Mouse (Mus musculus) limb, embryonic 10.5 days (tissue): Measurements from ENCODE around the gene Junb. TPM values are rescaled to one million over a fixed set of nuclear protein-coding genes. Genes with fewer than 3 reads are reported as not detected.

ENCODE experiments used
- DNase-seq: peaks from one replicate; pipeline ENCODE4 v3.0.0-alpha.2; 2017; ENCODE audit warnings: low spot score
- H3K27ac ChIP-seq: fragments of 300-500 bp; sonication (generic); 2 replicates; pipeline ENCODE4 v1.5.1; 2016; ENCODE audit warnings: mild to moderate bottlenecking
- H3K27me3 ChIP-seq: fragments of 300-500 bp; sonication (generic); 2 replicates; pipeline ENCODE4 v1.6.1; 2016; ENCODE audit warnings: low read depth, mild to moderate bottlenecking; ENCODE audit not compliant: poor library complexity, severe bottlenecking
- H3K36me3 ChIP-seq: fragments of 300-500 bp; sonication (generic); 2 replicates; pipeline ENCODE4 v1.6.1; 2016; ENCODE audit warnings: mild to moderate bottlenecking, moderate library complexity
- H3K4me1 ChIP-seq: fragments of 300-500 bp; sonication (generic); 2 replicates; pipeline ENCODE4 v1.6.1; 2016
- H3K4me3 ChIP-seq: fragments of 300-500 bp; sonication (generic); 2 replicates; pipeline ENCODE4 v1.5.1; 2016; ENCODE audit warnings: mild to moderate bottlenecking, moderate library complexity
- H3K9me3 ChIP-seq: fragments of 300-500 bp; sonication (generic); replicated peaks from 2 replicates; pipeline ENCODE4 v1.6.1; 2016; ENCODE audit warnings: mild to moderate bottlenecking
- WGBS: fragments of 180-500 bp; shearing (Covaris S2); methylation state at CpG from one replicate; pipeline ENCODE4 v1.1.7; 2016; 5-methylcytosine and 5-hydroxymethylcytosine counted together
- polyA plus RNA-seq: library from polyadenylated mRNA; unstranded; fragments of >200 nt; fragmentation: Nextera tagmentation; extraction: Ambion mirVana; gene quantifications from 2 replicates; pipeline ENCODE4 v1.2.1, GENCODE M21; 2016

The Junb gene
- polyA plus RNA-seq, 1 experiment from 2014 or later: 9.9 TPM

- no peaks in the 10 kb centered on the region for H3K36me3 ChIP-seq
- no peaks in the 10 kb centered on the region for H3K9me3 ChIP-seq
- peak overlapping the region; percentile 89 for H3K27ac ChIP-seq
- under 1% methylated on average over 23 of the region's 23 CpGs for WGBS
- peak overlapping the region; percentile 66 for H3K4me3 ChIP-seq
- H3K4me1 ChIP-seq: peaks cover 67% of the 10 kb centered on the region
- peaks cover 28% of the 10 kb centered on the region for H3K27me3 ChIP-seq
- DNase-seq: no peak
Observed at GRCm38 (mm10) chr8:84985049-84985683, 6.6 kb upstream of the Junb start.

GRCm38 (mm10) chr8:84984294-84985048 is 6.0 kb upstream of the Junb start:
- peak; percentile 42 for DNase-seq
- Histone ChIP-seq H3K9me3 (no peaks in the 10 kb centered on the region), H3K27ac (peak overlapping the region; percentile 89), H3K27me3 (peaks cover 30% of the 10 kb centered on the region), H3K4me1 (peaks cover 67% of the 10 kb centered on the region), H3K36me3 (no peaks in the 10 kb centered on the region), H3K4me3 (peak overlapping the region; percentile 66)
- WGBS: 6% methylated on average over 16 of the region's 16 CpGs

GRCm38 (mm10) chr8:84982499-84983011 is 4.0 kb upstream of the Junb start:
- Histone ChIP-seq H3K27me3 (peaks cover 37% of the 10 kb centered on the region), H3K27ac (peak overlapping the region; percentile 56), H3K9me3 (no peaks in the 10 kb centered on the region), H3K4me3 (no peak overlapping the region), H3K4me1 (peaks cover 80% of the 10 kb centered on the region), H3K36me3 (no peaks in the 10 kb centered on the region)
- no peak for DNase-seq
- WGBS: 76% methylated on average over 3 of the region's 3 CpGs

GRCm38 (mm10) chr8:84981644-84982498 is 3.4 kb upstream of the Junb start:
- peak overlapping the region; percentile 56 for H3K27ac ChIP-seq
- peaks cover 37% of the 10 kb centered on the region for H3K27me3 ChIP-seq
- DNase-seq: no peak
- H3K4me3 ChIP-seq: no peak overlapping the region
- H3K4me1 ChIP-seq: peaks cover 86% of the 10 kb centered on the region
- H3K9me3 ChIP-seq: no peaks in the 10 kb centered on the region
- no peaks in the 10 kb centered on the region for H3K36me3 ChIP-seq
- 80% methylated on average over 15 of the region's 15 CpGs for WGBS

- Histone ChIP-seq H3K4me1 (peaks cover 89% of the 10 kb centered on the region), H3K4me3 (peak overlapping the region; percentile 63; the same call in 1 of the 2 replicates), H3K27me3 (peaks cover 33% of the 10 kb centered on the region), H3K36me3 (no peaks in the 10 kb centered on the region), H3K9me3 (no peaks in the 10 kb centered on the region), H3K27ac (peak overlapping the region; percentile 86)
- no peak for DNase-seq
- WGBS: 36% methylated on average over 11 of the region's 11 CpGs
Observed at GRCm38 (mm10) chr8:84980622-84981358, 2.3 kb upstream of the Junb start.

- WGBS: 5% methylated on average over 37 of the region's 42 CpGs
- peak; percentile 92 for DNase-seq
- Histone ChIP-seq H3K27me3 (peaks cover 33% of the 10 kb centered on the region), H3K4me3 (peak overlapping the region; percentile 63), H3K36me3 (peaks cover 3% of the 10 kb centered on the region), H3K9me3 (no peaks in the 10 kb centered on the region), H3K27ac (peak overlapping the region; percentile 86), H3K4me1 (peaks cover 86% of the 10 kb centered on the region)
Observed at GRCm38 (mm10) chr8:84979599-84980421, 1.3 kb upstream of the Junb start.

GRCm38 (mm10) chr8:84977435-84978247 is 877 bp downstream of the Junb start:
- DNase-seq: peak; percentile 75
- H3K27me3 ChIP-seq: peaks cover 33% of the 10 kb centered on the region
- H3K9me3 ChIP-seq: no peaks in the 10 kb centered on the region
- under 1% methylated on average over 70 of the region's 70 CpGs for WGBS
- peaks cover 76% of the 10 kb centered on the region for H3K4me1 ChIP-seq
- peaks cover 25% of the 10 kb centered on the region for H3K36me3 ChIP-seq
- H3K4me3 ChIP-seq: peak overlapping the region; percentile 63
- H3K27ac ChIP-seq: peak overlapping the region; percentile 85

- Histone ChIP-seq H3K9me3 (no peaks in the 10 kb centered on the region), H3K4me3 (peak overlapping the region; percentile 63), H3K27ac (peak overlapping the region; percentile 85), H3K4me1 (peaks cover 71% of the 10 kb centered on the region), H3K36me3 (peaks cover 33% of the 10 kb centered on the region), H3K27me3 (peaks cover 33% of the 10 kb centered on the region)
- 3% methylated on average over 25 of the region's 25 CpGs for WGBS
- DNase-seq: no peak
Observed at GRCm38 (mm10) chr8:84976763-84977434, 1.6 kb downstream of the Junb start.

- Histone ChIP-seq H3K27me3 (peaks cover 33% of the 10 kb centered on the region), H3K9me3 (no peaks in the 10 kb centered on the region), H3K4me1 (peaks cover 67% of the 10 kb centered on the region), H3K4me3 (peak overlapping the region; percentile 63), H3K36me3 (peaks cover 40% of the 10 kb centered on the region), H3K27ac (peak overlapping the region; percentile 85)
- DNase-seq: peak; percentile 96
- under 1% methylated on average over 61 of the region's 61 CpGs for WGBS
Observed at GRCm38 (mm10) chr8:84976031-84976762, 2.3 kb downstream of the Junb start.

GRCm38 (mm10) chr8:84975434-84975833 is 3.1 kb downstream of the Junb start:
- Histone ChIP-seq H3K27ac (no peak overlapping the region), H3K36me3 (peaks cover 47% of the 10 kb centered on the region), H3K4me3 (peak overlapping the region; percentile 63), H3K27me3 (peaks cover 27% of the 10 kb centered on the region), H3K9me3 (no peaks in the 10 kb centered on the region), H3K4me1 (peaks cover 67% of the 10 kb centered on the region)
- 33% methylated on average over 7 of the region's 7 CpGs for WGBS
- DNase-seq: peak; percentile 73
